Mouse (Mus musculus) lung, embryonic 16.5 days (tissue): ENCODE results near the gene Slc25a33. TPM values are rescaled to one million over a fixed set of nuclear protein-coding genes. Genes with fewer than 3 reads are reported as not detected.

Experiments
- ATAC-seq: fragments of 200-750 bp; cut with Nextera tagmentation; 2 replicates; pipeline ENCODE4 v1.8.0; 2017; ENCODE audit warnings: low read depth, mild to moderate bottlenecking, moderate library complexity
- H3K27ac ChIP-seq: fragments of 300-500 bp; sonication (generic); 2 replicates; pipeline ENCODE4 v1.5.1; 2014; ENCODE audit warnings: mild to moderate bottlenecking, control low read depth, low read length
- H3K27me3 ChIP-seq: fragments of 300-500 bp; sonication (generic); 2 replicates; pipeline ENCODE4 v1.6.1; 2014; ENCODE audit warnings: low read depth, low read length, mixed read lengths; ENCODE audit not compliant: control insufficient read depth, insufficient read depth
- H3K36me3 ChIP-seq: fragments of 300-500 bp; sonication (generic); 2 replicates; pipeline ENCODE4 v1.6.1; 2014; ENCODE audit warnings: low read length; ENCODE audit not compliant: control insufficient read depth, insufficient read depth
- H3K4me1 ChIP-seq: fragments of 300-500 bp; sonication (generic); replicated peaks from 2 replicates; pipeline ENCODE4 v1.6.1; 2014; ENCODE audit warnings: low read length, mixed read lengths; ENCODE audit not compliant: control insufficient read depth, insufficient read depth
- H3K4me2 ChIP-seq: fragments of 300-500 bp; sonication (generic); 2 replicates; pipeline ENCODE4 v1.6.1; 2014; ENCODE audit warnings: low read depth, low read length, control low read depth
- H3K4me3 ChIP-seq: fragments of 300-500 bp; sonication (generic); 2 replicates; pipeline ENCODE4 v1.5.1; 2014; ENCODE audit warnings: mild to moderate bottlenecking, low read length, control low read depth
- H3K9ac ChIP-seq: fragments of 300-500 bp; sonication (generic); 2 replicates; pipeline ENCODE4 v1.6.1; 2014; ENCODE audit warnings: low read length, control low read depth
- H3K9me3 ChIP-seq: fragments of 300-500 bp; sonication (generic); 2 replicates; pipeline ENCODE4 v1.6.1; 2016; ENCODE audit warnings: low read length; ENCODE audit not compliant: control insufficient read depth
- WGBS: fragments of 180-500 bp; shearing (Covaris S2); extraction: QIAGEN DNeasy Blood & Tissue Kit; methylation state at CpG from one replicate; pipeline ENCODE4 v1.1.7; 2014; 5-methylcytosine and 5-hydroxymethylcytosine counted together
- polyA plus RNA-seq: library from polyadenylated mRNA; unstranded; fragments of >200 nt; fragmentation: Nextera tagmentation; extraction: Ambion mirVana; gene quantifications from 2 replicates; pipeline ENCODE4 v1.2.1, GENCODE M21; 2015

Slc25a33 gene
- polyA plus RNA-seq, 1 experiment from 2014 or later = 5.8 TPM

DNA sequence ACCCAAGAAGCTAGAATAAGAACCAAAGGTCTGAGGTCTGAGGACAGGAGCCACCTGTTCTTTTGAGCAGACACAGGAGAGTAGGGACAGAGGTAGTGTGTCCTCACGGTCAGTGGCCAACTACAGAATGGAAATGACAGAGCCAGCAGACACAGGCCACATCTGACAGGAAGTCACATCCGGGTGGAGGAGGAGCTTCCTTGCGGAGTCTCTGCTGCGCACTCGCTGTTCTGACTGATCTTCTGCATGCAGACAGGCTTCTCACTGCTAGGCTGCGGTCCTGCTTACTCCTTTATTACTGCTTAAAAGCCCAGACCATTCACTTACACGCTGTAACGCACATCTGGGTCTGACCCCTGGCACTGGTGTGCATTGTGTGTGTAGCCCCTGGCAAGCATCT is 45.3 kb downstream of the Slc25a33 start:
- Histone ChIP-seq H3K9me3 (no peaks in the 10 kb centered on the region), H3K4me3 (no peak overlapping the region), H3K27me3 (no peaks in the 10 kb centered on the region), H3K4me2 (no peak overlapping the region), H3K36me3 (peaks cover 41% of the 10 kb centered on the region), H3K27ac (no peak overlapping the region), H3K9ac (no peak overlapping the region), H3K4me1 (peaks cover 14% of the 10 kb centered on the region)
- WGBS = 73% methylated on average over 8 of the region's 8 CpGs
- ATAC-seq = no peak

DNA sequence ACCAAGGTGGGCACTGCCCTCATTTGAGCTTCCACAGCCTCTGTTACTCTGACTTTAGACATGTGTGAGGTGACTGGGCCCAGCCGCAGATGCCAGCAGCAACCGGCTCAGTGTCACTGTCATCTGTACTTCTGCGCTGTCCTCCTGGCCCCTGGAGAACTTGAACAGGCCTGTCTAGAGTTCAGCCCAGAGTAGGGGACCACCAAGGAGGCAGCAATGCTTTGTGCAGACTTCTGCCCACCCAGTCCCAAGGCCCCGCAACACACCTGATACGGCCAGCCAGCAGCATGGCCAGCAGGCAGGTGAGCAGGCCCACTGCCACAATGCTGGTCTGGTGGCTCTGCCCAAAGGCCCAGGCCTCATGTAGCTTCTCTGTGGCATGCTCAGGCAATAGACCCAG is 46.4 kb downstream of the Slc25a33 start:
- H3K36me3 ChIP-seq = peaks cover 41% of the 10 kb centered on the region
- peaks cover 6% of the 10 kb centered on the region for H3K4me1 ChIP-seq
- H3K9me3 ChIP-seq = no peaks in the 10 kb centered on the region
- no peak overlapping the region for H3K4me3 ChIP-seq
- WGBS = 90% methylated on average over 5 of the region's 5 CpGs
- no peak overlapping the region for H3K4me2 ChIP-seq
- no peak overlapping the region for H3K27ac ChIP-seq
- H3K9ac ChIP-seq = no peak overlapping the region
- no peak for ATAC-seq
- no peaks in the 10 kb centered on the region for H3K27me3 ChIP-seq

DNA sequence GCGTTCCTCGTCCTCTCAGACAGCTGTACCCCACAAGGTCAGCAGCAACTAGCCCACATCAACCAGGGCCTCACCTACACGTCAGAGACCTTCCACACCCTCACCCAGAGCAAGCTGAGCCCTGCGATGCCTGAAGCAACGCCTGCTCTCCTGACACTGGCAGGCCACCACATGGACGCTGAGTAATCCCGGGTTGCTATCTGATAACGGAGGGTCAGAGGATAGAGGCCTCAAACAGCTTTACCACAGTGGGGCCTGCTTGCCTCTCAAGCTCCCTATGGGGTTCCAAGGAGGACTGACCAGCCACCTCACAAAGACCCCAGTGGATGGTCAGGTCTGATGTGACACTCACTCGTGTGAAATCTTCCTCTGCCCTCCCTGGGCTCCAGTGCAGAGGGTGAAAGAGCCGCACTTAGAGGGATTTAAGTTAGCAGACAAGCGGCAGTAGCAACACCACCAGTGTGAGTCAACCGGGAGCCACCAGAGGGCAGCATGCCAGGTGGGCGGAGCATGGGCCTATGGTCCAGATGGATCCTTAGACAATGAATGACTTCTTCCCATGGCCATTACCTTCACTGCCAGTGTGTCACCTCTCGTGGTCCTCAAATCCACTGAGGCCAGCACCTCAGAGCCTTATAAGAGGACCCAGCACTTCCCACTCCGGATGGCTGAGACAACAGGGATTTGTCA is 48.3 kb downstream of the Slc25a33 start:
- WGBS = 62% methylated on average over 15 of the region's 15 CpGs
- no peaks in the 10 kb centered on the region for H3K27me3 ChIP-seq
- no peaks in the 10 kb centered on the region for H3K9me3 ChIP-seq
- peaks cover 4% of the 10 kb centered on the region for H3K4me1 ChIP-seq
- no peak overlapping the region for H3K4me3 ChIP-seq
- no peak overlapping the region for H3K27ac ChIP-seq
- peaks cover 50% of the 10 kb centered on the region for H3K36me3 ChIP-seq
- ATAC-seq = peak; percentile 49; the same call in 1 of the 2 replicates
- 0 out of 2 replicates have a peak overlapping the region, but pooled peaks have one; percentile 11 for H3K9ac ChIP-seq
- H3K4me2 ChIP-seq = no peak overlapping the region

DNA sequence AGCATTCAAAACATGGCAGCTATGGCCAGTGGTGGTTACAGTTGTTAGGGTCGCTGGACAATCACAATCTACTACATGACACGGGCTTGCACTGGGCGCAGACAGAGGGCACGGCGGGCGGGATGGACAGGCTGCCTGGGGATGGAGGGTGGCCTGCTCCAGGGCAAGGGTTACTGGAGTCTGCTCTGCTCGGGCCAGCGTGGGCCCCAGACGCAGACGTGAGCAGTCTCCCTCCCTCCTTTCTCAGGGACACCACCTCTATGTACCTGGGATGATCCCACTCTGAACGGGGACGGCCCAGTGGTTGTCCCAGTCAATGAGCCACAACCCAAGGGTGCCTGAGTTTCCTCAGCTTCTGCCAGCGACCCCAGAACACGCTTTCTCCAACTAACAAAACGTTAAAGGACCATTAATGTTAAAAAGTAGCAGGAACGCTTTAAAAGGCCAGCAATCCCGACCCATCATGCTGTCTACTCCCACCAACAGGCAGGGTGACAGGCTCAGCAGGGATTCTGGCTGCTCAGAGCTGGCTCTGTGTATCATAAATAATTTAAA is 49.1 kb downstream of the Slc25a33 start:
- no peak overlapping the region for H3K4me3 ChIP-seq
- no peak overlapping the region for H3K4me2 ChIP-seq
- ATAC-seq = no peak
- H3K4me1 ChIP-seq = peaks cover 4% of the 10 kb centered on the region
- H3K27ac ChIP-seq = no peak overlapping the region
- WGBS = 91% methylated on average over 17 of the region's 17 CpGs
- peaks cover 55% of the 10 kb centered on the region for H3K36me3 ChIP-seq
- H3K27me3 ChIP-seq = no peaks in the 10 kb centered on the region
- H3K9ac ChIP-seq = no peak overlapping the region
- H3K9me3 ChIP-seq = no peaks in the 10 kb centered on the region

DNA sequence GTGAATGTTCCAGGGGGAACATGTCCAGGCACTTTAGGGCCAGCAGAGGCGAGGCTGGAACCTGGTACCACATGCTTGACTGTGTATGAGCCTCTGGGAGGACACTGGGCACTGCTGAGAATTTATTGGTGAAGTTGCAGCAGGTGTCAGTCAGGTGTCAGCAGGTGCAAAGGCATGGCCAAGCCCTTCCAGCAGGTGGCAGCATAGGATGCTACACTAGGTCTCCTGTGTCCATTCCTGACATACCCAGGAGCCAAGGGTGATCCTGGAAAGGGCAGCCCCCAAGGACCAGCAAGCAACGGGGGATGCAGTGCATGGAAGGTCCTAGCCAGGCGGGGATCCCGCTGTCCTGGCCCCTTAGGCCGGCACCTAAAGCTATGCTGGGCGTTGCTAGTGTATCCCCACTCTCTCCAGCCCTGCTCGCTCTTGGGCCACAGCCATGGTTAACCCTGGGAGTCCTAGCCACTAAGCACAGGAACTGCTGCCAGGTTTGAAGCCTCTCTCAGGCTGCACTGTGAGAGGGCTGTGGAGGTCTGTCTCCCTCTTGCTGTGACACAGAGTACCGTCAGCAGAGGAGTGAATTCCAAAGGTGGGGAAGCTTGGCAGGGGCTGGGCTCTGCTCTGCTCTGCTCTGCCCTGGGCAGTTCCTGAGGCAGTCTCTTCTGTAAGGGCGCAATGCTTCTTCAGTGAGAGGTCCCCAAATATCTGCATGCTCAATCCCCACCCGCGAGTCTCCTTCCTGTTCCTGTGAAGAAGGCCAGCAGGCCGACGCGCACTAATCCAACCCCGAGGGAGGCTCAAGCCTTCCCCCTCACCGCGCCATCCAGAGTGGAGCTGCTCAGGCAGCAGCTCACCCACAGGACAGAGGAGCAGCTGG is 50.0 kb downstream of the Slc25a33 start:
- H3K4me2 ChIP-seq = no peak overlapping the region
- peaks cover 2% of the 10 kb centered on the region for H3K4me1 ChIP-seq
- no peak overlapping the region for H3K9ac ChIP-seq
- 73% methylated on average over 17 of the region's 17 CpGs for WGBS
- H3K9me3 ChIP-seq = no peaks in the 10 kb centered on the region
- H3K4me3 ChIP-seq = no peak overlapping the region
- no peak overlapping the region for H3K27ac ChIP-seq
- no peaks in the 10 kb centered on the region for H3K27me3 ChIP-seq
- ATAC-seq = peak; percentile 26
- peaks cover 52% of the 10 kb centered on the region for H3K36me3 ChIP-seq

DNA sequence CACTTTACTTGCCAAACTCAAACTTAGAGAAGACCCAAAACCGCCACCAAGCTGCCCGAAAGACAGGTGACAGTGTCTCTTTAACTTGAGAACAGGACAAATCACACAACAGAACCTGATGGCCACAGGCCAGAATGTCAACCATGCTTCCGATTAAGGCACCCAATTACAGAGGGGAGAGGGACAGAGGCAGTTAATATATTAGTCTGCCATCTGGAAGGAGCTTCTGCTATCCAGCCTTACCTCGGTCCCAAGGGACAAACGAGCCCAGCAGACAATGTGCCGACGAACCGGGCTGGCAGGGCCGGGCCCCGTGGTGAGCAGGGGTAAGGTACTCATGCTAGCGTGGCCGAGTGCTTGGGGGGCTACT is 51.1 kb downstream of the Slc25a33 start:
- peaks cover 53% of the 10 kb centered on the region for H3K36me3 ChIP-seq
- H3K9me3 ChIP-seq = no peaks in the 10 kb centered on the region
- H3K27me3 ChIP-seq = no peaks in the 10 kb centered on the region
- no peak overlapping the region for H3K4me2 ChIP-seq
- H3K27ac ChIP-seq = no peak overlapping the region
- no peak for ATAC-seq
- H3K9ac ChIP-seq = no peak overlapping the region
- H3K4me3 ChIP-seq = no peak overlapping the region
- WGBS = 90% methylated on average over 12 of the region's 12 CpGs
- no peaks in the 10 kb centered on the region for H3K4me1 ChIP-seq

DNA sequence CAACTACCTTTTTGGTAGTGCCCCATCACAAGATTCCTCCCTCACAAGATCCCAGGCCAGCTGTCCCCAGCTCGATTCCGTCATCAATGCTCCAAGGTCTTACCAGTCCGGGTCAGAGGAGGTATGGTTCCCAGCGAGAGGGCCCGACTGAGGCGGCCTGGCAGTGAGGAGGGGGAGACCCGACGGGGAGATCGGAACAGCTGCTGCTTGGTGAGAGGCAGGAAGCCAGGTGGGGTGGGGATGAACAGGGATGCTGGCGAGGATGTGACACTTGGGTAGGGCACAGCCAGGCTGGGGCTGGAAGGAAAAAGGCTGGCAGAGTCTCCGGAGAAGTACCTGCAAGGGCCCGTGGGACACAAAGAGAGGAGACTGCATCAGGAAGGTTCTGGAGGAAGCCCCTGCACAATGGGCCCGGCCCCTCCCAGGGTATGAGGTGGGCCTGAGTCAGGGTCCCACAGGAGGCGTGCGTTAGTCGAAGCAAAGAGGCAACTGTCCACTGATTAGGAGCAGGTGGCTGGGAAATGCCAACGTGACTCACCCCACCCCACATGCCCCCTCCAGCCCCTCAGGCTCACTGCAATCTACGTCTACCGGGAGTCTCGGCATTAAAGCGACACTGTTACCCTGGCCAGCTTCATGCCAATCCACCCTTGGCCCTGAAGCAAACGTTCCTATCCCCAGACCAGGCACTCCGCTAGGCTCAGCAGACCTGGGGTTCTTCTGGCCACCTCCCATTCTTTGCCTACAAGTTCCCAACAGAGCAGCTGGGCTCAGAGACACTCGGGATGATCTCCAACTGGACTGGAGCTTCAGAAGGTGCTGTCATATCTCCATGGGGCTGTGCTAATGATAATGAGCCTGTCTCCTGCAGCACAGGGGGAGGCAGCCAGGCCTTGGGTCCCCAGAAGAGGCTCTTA is 51.7 kb downstream of the Slc25a33 start:
- Histone ChIP-seq H3K9ac (no peak overlapping the region), H3K4me1 (no peaks in the 10 kb centered on the region), H3K27me3 (no peaks in the 10 kb centered on the region), H3K4me2 (no peak overlapping the region), H3K36me3 (peaks cover 47% of the 10 kb centered on the region), H3K4me3 (no peak overlapping the region), H3K9me3 (no peaks in the 10 kb centered on the region), H3K27ac (no peak overlapping the region)
- WGBS = 87% methylated on average over 24 of the region's 24 CpGs
- ATAC-seq = no peak

DNA sequence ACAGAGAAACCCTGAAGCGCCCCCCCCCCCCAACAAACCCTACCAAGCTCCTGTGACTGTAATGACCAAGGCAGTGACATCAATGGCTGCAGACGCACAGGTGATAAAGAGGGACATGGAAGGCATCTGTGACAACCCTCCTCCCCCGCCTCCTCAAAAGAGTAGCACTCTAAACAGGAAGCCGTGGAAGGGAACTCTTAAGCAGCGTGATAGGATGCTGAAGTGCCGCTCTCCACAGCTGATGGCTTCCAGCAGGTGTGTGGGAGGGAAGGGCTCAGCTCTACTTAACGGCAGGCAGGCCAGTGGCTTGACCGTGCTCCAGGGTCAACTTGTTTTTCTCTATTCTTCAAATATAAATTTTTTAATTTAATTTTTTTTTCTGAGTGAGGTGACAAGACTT is 52.9 kb downstream of the Slc25a33 start:
- H3K27ac ChIP-seq = no peak overlapping the region
- no peak overlapping the region for H3K9ac ChIP-seq
- no peak overlapping the region for H3K4me3 ChIP-seq
- no peaks in the 10 kb centered on the region for H3K27me3 ChIP-seq
- peaks cover 47% of the 10 kb centered on the region for H3K36me3 ChIP-seq
- no peak overlapping the region for H3K4me2 ChIP-seq
- H3K9me3 ChIP-seq = no peaks in the 10 kb centered on the region
- H3K4me1 ChIP-seq = no peaks in the 10 kb centered on the region
- ATAC-seq = no peak
- 64% methylated on average over 8 of the region's 8 CpGs for WGBS
